Mouse (Mus musculus) limb, embryonic 15.5 days (tissue): ENCODE data around the gene Mfsd14a. TPM values are rescaled to one million over a fixed set of nuclear protein-coding genes. Genes with fewer than 3 reads are reported as not detected.

ENCODE experiments used
- ATAC-seq: fragments of 200-750 bp; cut with Nextera tagmentation; 2 replicates; pipeline ENCODE4 v1.8.0; 2017; ENCODE audit warnings: low read depth, moderate TSS enrichment; ENCODE audit not compliant: insufficient number of reproducible peaks, low FRiP score, low TSS enrichment
- H3K27ac ChIP-seq: fragments of 300-500 bp; sonication (generic); 2 replicates; pipeline ENCODE4 v1.5.1; 2015; ENCODE audit warnings: moderate library complexity, mild to moderate bottlenecking, inconsistent platforms
- H3K27me3 ChIP-seq: fragments of 300-500 bp; sonication (generic); 2 replicates; pipeline ENCODE4 v1.6.1; 2015; ENCODE audit warnings: inconsistent platforms
- H3K36me3 ChIP-seq: fragments of 300-500 bp; sonication (generic); 2 replicates; pipeline ENCODE4 v1.6.1; 2015; ENCODE audit warnings: inconsistent platforms
- H3K4me1 ChIP-seq: fragments of 300-500 bp; sonication (generic); 2 replicates; pipeline ENCODE4 v1.6.1; 2015; ENCODE audit warnings: inconsistent platforms
- H3K4me2 ChIP-seq: fragments of 300-500 bp; sonication (generic); 2 replicates; pipeline ENCODE4 v1.6.1; 2015; ENCODE audit warnings: mild to moderate bottlenecking, inconsistent platforms
- H3K4me3 ChIP-seq: fragments of 300-500 bp; sonication (generic); 2 replicates; pipeline ENCODE4 v1.5.1; 2015; ENCODE audit warnings: mild to moderate bottlenecking, inconsistent platforms
- H3K9ac ChIP-seq: fragments of 300-500 bp; sonication (generic); 2 replicates; pipeline ENCODE4 v1.6.1; 2015; ENCODE audit warnings: inconsistent platforms
- H3K9me3 ChIP-seq: fragments of 300-500 bp; sonication (generic); 2 replicates; pipeline ENCODE4 v1.6.1; 2016; ENCODE audit warnings: inconsistent platforms
- WGBS: fragments of 180-500 bp; shearing (Covaris S2); methylation state at CpG from one replicate; pipeline ENCODE4 v1.1.7; 2015; 5-methylcytosine and 5-hydroxymethylcytosine counted together
- polyA plus RNA-seq: library from polyadenylated mRNA; unstranded; fragments of >200 nt; fragmentation: Nextera tagmentation; extraction: Ambion mirVana; gene quantifications from 2 replicates; pipeline ENCODE4 v1.2.1, GENCODE M21; 2015

The Mfsd14a gene
- polyA plus RNA-seq, 1 experiment from 2014 or later: 75.1 TPM

DNA sequence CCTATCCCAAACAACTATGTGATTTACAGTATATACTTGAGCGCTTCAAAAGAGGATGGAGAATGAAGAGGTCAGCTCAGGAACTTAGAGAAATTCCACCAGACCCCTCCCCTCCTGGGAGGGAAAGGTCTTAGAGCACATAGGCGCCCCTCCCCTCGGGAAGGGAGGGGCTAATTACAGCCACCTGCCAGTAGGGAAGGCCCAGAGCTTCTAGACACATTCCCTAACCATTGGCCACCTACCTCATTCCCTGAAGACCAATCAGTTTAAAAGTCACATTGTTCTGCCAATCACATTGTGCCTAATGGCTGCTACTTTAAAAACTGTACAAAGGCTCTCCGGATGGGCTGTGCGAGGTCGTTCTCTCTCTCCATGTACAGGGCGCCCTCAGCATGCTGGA, 39.8 kb downstream of the Mfsd14a start:
- no peak overlapping the region for H3K9ac ChIP-seq
- H3K4me1 ChIP-seq: no peaks in the 10 kb centered on the region
- no peak overlapping the region for H3K4me2 ChIP-seq
- no peaks in the 10 kb centered on the region for H3K9me3 ChIP-seq
- WGBS: 96% methylated on average over 7 of the region's 7 CpGs
- ATAC-seq: no peak
- no peak overlapping the region for H3K27ac ChIP-seq
- H3K36me3 ChIP-seq: peaks cover 24% of the 10 kb centered on the region
- no peak overlapping the region for H3K4me3 ChIP-seq
- H3K27me3 ChIP-seq: no peaks in the 10 kb centered on the region

GRCm38 (mm10) chr3:116620636-116621370, 41.7 kb downstream of the Mfsd14a start:
- H3K27me3 ChIP-seq: no peaks in the 10 kb centered on the region
- no peak overlapping the region for H3K4me3 ChIP-seq
- H3K9me3 ChIP-seq: no peaks in the 10 kb centered on the region
- no peak overlapping the region for H3K4me2 ChIP-seq
- H3K27ac ChIP-seq: no peak overlapping the region
- no peak for ATAC-seq
- no peak overlapping the region for H3K9ac ChIP-seq
- 87% methylated on average over 7 of the region's 7 CpGs for WGBS
- no peaks in the 10 kb centered on the region for H3K4me1 ChIP-seq
- peaks cover 18% of the 10 kb centered on the region for H3K36me3 ChIP-seq

GRCm38 (mm10) chr3:116618855-116619254, 43.6 kb downstream of the Mfsd14a start:
- Histone ChIP-seq H3K9ac (no peak overlapping the region), H3K27me3 (no peaks in the 10 kb centered on the region), H3K4me1 (no peaks in the 10 kb centered on the region), H3K4me2 (no peak overlapping the region), H3K4me3 (no peak overlapping the region), H3K9me3 (no peaks in the 10 kb centered on the region), H3K36me3 (peaks cover 33% of the 10 kb centered on the region), H3K27ac (no peak overlapping the region)
- WGBS: 83% methylated on average over 6 of the region's 6 CpGs
- ATAC-seq: no peak

GRCm38 (mm10) chr3:116615318-116616068, 47.0 kb downstream of the Mfsd14a start:
- Histone ChIP-seq H3K4me3 (no peak overlapping the region), H3K27ac (no peak overlapping the region), H3K9ac (no peak overlapping the region), H3K4me1 (no peaks in the 10 kb centered on the region), H3K27me3 (no peaks in the 10 kb centered on the region), H3K9me3 (no peaks in the 10 kb centered on the region), H3K36me3 (peaks cover 29% of the 10 kb centered on the region), H3K4me2 (no peak overlapping the region)
- 89% methylated on average over 8 of the region's 8 CpGs for WGBS
- no peak for ATAC-seq

- no peaks in the 10 kb centered on the region for H3K4me1 ChIP-seq
- no peak within 1 kb of the TSS for H3K4me3 ChIP-seq
- no peaks in the 10 kb centered on the region for H3K9me3 ChIP-seq
- H3K9ac ChIP-seq: no peak within 1 kb of the TSS
- peaks cover 36% of the 10 kb centered on the region for H3K36me3 ChIP-seq
- no peak within 1 kb of the TSS for H3K4me2 ChIP-seq
- no peak within 1 kb of the TSS for H3K27ac ChIP-seq
- no peaks in the 10 kb centered on the region for H3K27me3 ChIP-seq
- no peak for ATAC-seq
- 77% methylated on average over 10 of the region's 10 CpGs for WGBS
Observed at GRCm38 (mm10) chr3:116614295-116614892, 48.1 kb downstream of the Mfsd14a start, which contains the start of gene Trmt13. Gene Trmt13, minus strand, starts transcription at chr3:116614587.

GRCm38 (mm10) chr3:116604570-116604969, 57.9 kb downstream of the Mfsd14a start:
- Histone ChIP-seq H3K27me3 (no peaks in the 10 kb centered on the region), H3K36me3 (peaks cover 12% of the 10 kb centered on the region; the same call in 1 of the 2 replicates), H3K4me1 (no peaks in the 10 kb centered on the region), H3K4me2 (no peak overlapping the region), H3K4me3 (no peak overlapping the region), H3K27ac (no peak overlapping the region), H3K9me3 (no peaks in the 10 kb centered on the region), H3K9ac (no peak overlapping the region)
- ATAC-seq: no peak
- 72% methylated on average over 9 of the region's 9 CpGs for WGBS

DNA sequence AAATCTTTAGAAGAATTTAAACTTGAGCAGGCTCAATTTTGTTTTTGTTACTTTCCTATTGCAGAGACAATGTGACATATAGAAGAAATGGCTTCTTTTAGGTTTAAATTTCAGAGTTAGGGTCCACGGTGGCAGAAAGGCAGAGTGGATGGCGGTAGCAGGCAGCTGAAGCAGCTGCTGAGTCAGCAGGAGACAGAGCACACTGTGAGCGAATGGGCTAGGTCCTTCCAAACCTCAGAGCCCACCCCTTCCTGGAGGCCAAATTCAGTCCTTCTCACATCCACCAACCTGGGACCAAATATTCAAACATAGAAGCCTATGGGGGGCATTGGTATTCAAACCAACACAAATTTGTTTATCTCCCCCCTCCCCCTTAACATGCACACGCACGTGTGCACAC, 60.7 kb downstream of the Mfsd14a start:
- Histone ChIP-seq H3K36me3 (0 out of 2 replicates have a peak, but pooled peaks cover 2% of the 10 kb centered on the region), H3K9ac (no peak overlapping the region), H3K4me2 (no peak overlapping the region), H3K4me3 (no peak overlapping the region), H3K27me3 (no peaks in the 10 kb centered on the region), H3K27ac (no peak overlapping the region), H3K4me1 (no peaks in the 10 kb centered on the region), H3K9me3 (no peaks in the 10 kb centered on the region)
- ATAC-seq: no peak
- WGBS: 93% methylated on average over 5 of the region's 5 CpGs

- H3K4me3 ChIP-seq: no peak overlapping the region
- no peaks in the 10 kb centered on the region for H3K4me1 ChIP-seq
- no peaks in the 10 kb centered on the region for H3K36me3 ChIP-seq
- no peak for ATAC-seq
- no peaks in the 10 kb centered on the region for H3K27me3 ChIP-seq
- 81% methylated on average over 5 of the region's 5 CpGs for WGBS
- no peak overlapping the region for H3K27ac ChIP-seq
- no peak overlapping the region for H3K9ac ChIP-seq
- no peak overlapping the region for H3K4me2 ChIP-seq
- no peaks in the 10 kb centered on the region for H3K9me3 ChIP-seq
Observed at GRCm38 (mm10) chr3:116601005-116601404, 61.5 kb downstream of the Mfsd14a start.

DNA sequence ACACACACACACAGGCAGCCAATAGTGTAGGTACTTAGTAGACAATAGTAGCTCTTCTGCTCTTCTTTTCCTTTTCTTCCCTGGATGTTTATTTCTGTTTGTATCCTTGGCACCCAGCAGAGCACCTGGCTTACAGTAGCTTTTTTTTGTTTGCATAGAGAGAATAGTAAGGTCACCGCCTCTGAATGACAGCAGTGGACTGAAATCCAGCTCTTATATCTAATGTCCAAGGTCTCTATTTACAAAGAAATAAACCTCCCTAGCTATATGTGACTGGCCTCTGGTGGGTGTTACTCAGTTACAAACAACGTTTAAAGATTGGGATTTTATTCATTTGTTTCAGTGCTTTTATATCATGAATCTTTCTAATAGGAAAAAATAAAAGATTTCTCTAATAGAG, 62.8 kb downstream of the Mfsd14a start:
- no peak overlapping the region for H3K4me2 ChIP-seq
- no peaks in the 10 kb centered on the region for H3K36me3 ChIP-seq
- ATAC-seq: no peak
- no peak overlapping the region for H3K4me3 ChIP-seq
- H3K27me3 ChIP-seq: no peaks in the 10 kb centered on the region
- H3K9ac ChIP-seq: no peak overlapping the region
- 87% methylated on average over 2 of the region's 2 CpGs for WGBS
- H3K4me1 ChIP-seq: no peaks in the 10 kb centered on the region
- H3K27ac ChIP-seq: no peak overlapping the region
- H3K9me3 ChIP-seq: no peaks in the 10 kb centered on the region

DNA sequence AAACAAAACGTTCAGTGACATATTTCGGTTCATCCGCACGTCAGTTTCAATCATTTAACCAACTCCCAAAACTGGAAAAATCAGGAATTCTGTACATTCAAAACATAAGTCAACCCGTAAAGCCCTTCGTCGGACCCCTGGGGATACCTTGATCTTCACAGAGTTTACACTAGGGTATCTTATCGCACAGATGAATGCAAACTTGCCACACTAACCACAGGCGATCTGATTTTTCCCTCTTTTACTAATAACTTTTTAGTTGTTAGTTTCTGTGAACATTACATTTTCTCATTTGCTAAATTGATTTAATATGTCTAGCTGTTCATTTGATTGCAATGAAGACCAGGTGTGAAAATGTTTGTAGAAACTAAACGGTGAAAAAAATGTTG, 66.9 kb downstream of the Mfsd14a start:
- Histone ChIP-seq H3K4me2 (peak overlapping the region; percentile 69), H3K9me3 (no peaks in the 10 kb centered on the region), H3K27ac (no peak overlapping the region), H3K9ac (peak overlapping the region; percentile 90), H3K36me3 (peaks cover 12% of the 10 kb centered on the region), H3K27me3 (no peaks in the 10 kb centered on the region), H3K4me1 (0 out of 2 replicates have a peak, but pooled peaks cover 6% of the 10 kb centered on the region), H3K4me3 (peak overlapping the region; percentile 91)
- no peak for ATAC-seq
- 7% methylated on average over 10 of the region's 10 CpGs for WGBS

- ATAC-seq: peak; percentile 95
- no peaks in the 10 kb centered on the region for H3K27me3 ChIP-seq
- H3K27ac ChIP-seq: peak within 1 kb of the TSS; percentile 89
- H3K9me3 ChIP-seq: no peaks in the 10 kb centered on the region
- H3K36me3 ChIP-seq: peaks cover 17% of the 10 kb centered on the region
- WGBS: under 1% methylated on average over 65 of the region's 65 CpGs
- peak within 1 kb of the TSS; percentile 90 for H3K9ac ChIP-seq
- H3K4me3 ChIP-seq: peak within 1 kb of the TSS; percentile 91
- H3K4me2 ChIP-seq: peak within 1 kb of the TSS; percentile 69
- H3K4me1 ChIP-seq: 0 out of 2 replicates have a peak, but pooled peaks cover 6% of the 10 kb centered on the region
Observed at GRCm38 (mm10) chr3:116594728-116595602, 67.5 kb downstream of the Mfsd14a start, which contains the start of gene Sass6. Gene Sass6, plus strand, starts transcription at chr3:116594982.
